Mouse (Mus musculus) embryonic fibroblast, embryonic 13.5 days (primary cell): ENCODE results near the gene Cflar. TPM values are rescaled to one million over a fixed set of nuclear protein-coding genes. Genes with fewer than 3 reads are reported as not detected.

ENCODE experiments used
- H3K27ac ChIP-seq: 2 replicates; pipeline ENCODE4 v1.5.1; 2012; ENCODE audit warnings: low read length, control low read depth, inconsistent platforms; ENCODE audit not compliant: insufficient read depth
- H3K4me1 ChIP-seq: 2 replicates; pipeline ENCODE4 v1.6.1; 2011; ENCODE audit warnings: low read length; ENCODE audit not compliant: control insufficient read depth, insufficient read depth
- H3K4me3 ChIP-seq: 2 replicates; pipeline ENCODE4 v1.5.1; 2011; ENCODE audit warnings: mild to moderate bottlenecking, control low read depth, low read length; ENCODE audit not compliant: insufficient read depth
- CTCF ChIP-seq: IDR thresholded peaks from 2 replicates; pipeline ENCODE4 v1.5.1; 2011; ENCODE audit warnings: mild to moderate bottlenecking, control low read depth, low read length, moderate library complexity, borderline replicate concordance; ENCODE audit not compliant: insufficient read depth
- POLR2A ChIP-seq: IDR thresholded peaks from 2 replicates; pipeline ENCODE4 v1.6.1; 2011; ENCODE audit warnings: low read depth, mild to moderate bottlenecking, control low read depth, low read length, moderate library complexity
- polyA plus RNA-seq: library from polyadenylated mRNA; stranded (reverse); fragments of >200 nt; gene quantifications from 2 replicates; pipeline ENCODE4 v1.2.4, GENCODE M21; 2011; ENCODE audit warnings: low read depth; ENCODE audit not compliant: missing spikeins, insufficient read length

The Cflar gene
- polyA plus RNA-seq, 1 experiment: 51.2 TPM

GRCm38 (mm10) chr1:58733636-58734035, 22.3 kb downstream of the Cflar start:
- TF ChIP-seq POLR2A (no peak), CTCF (no peak)
- Histone ChIP-seq H3K27ac (no peak overlapping the region), H3K4me3 (no peak overlapping the region), H3K4me1 (peaks cover 7% of the 10 kb centered on the region)

- Histone ChIP-seq H3K27ac (no peak overlapping the region), H3K4me1 (peaks cover 4% of the 10 kb centered on the region; the same call in 1 of the 2 replicates), H3K4me3 (no peak overlapping the region)
- TF ChIP-seq POLR2A (no peak), CTCF (no peak)
These were observed 23.0 kb downstream of the Cflar start for GRCm38 (mm10) chr1:58734043-58734920.

GRCm38 (mm10) chr1:58735962-58736361, 24.7 kb downstream of the Cflar start:
- Histone ChIP-seq H3K4me1 (no peaks in the 10 kb centered on the region), H3K27ac (no peak overlapping the region), H3K4me3 (no peak overlapping the region)
- TF ChIP-seq POLR2A (no peak), CTCF (no peak)

- Histone ChIP-seq H3K4me3 (no peak overlapping the region), H3K27ac (no peak overlapping the region), H3K4me1 (no peaks in the 10 kb centered on the region)
- TF ChIP-seq CTCF (no peak), POLR2A (no peak)
These were observed 25.7 kb downstream of the Cflar start for GRCm38 (mm10) chr1:58736968-58737367.

GRCm38 (mm10) chr1:58739529-58739928, 28.2 kb downstream of the Cflar start:
- Histone ChIP-seq H3K4me1 (peaks cover 5% of the 10 kb centered on the region), H3K4me3 (no peak overlapping the region), H3K27ac (no peak overlapping the region)
- TF ChIP-seq CTCF (no peak), POLR2A (no peak)

GRCm38 (mm10) chr1:58742571-58743021, 31.3 kb downstream of the Cflar start:
- Histone ChIP-seq H3K4me1 (peaks cover 5% of the 10 kb centered on the region), H3K4me3 (no peak overlapping the region), H3K27ac (peak overlapping the region; percentile 93)
- TF ChIP-seq POLR2A: no peak
- TF ChIP-seq CTCF: no peak

GRCm38 (mm10) chr1:58743252-58743651, 31.9 kb downstream of the Cflar start:
- no peak for TF ChIP-seq CTCF
- TF ChIP-seq POLR2A: no peak

GRCm38 (mm10) chr1:58744645-58745044, 33.3 kb downstream of the Cflar start:
- Histone ChIP-seq H3K4me1 (peaks cover 5% of the 10 kb centered on the region), H3K27ac (no peak overlapping the region), H3K4me3 (no peak overlapping the region)
- TF ChIP-seq POLR2A (no peak), CTCF (no peak)

More at GRCm38 (mm10) chr1:58743252-58743651, 31.9 kb downstream of the Cflar start:
- Histone ChIP-seq H3K4me3 (no peak overlapping the region), H3K27ac (peak overlapping the region; percentile 89), H3K4me1 (peaks cover 5% of the 10 kb centered on the region)

- TF ChIP-seq POLR2A (no peak), CTCF (no peak)
- peaks cover 5% of the 10 kb centered on the region for H3K4me1 ChIP-seq
- no peak overlapping the region for H3K4me3 ChIP-seq
- no peak overlapping the region for H3K27ac ChIP-seq
These were observed 35.6 kb downstream of the Cflar start for GRCm38 (mm10) chr1:58746880-58747279.

- TF ChIP-seq POLR2A (no peak), CTCF (no peak)
- peaks cover 5% of the 10 kb centered on the region for H3K4me1 ChIP-seq
- H3K27ac ChIP-seq: no peak overlapping the region
- H3K4me3 ChIP-seq: no peak overlapping the region
These were observed 48.1 kb downstream of the Cflar start for GRCm38 (mm10) chr1:58759451-58759850.
